Mouse (Mus musculus) stomach, postnatal 0 days (tissue): ENCODE measurements around the gene Rasl11a. TPM values are rescaled to one million over a fixed set of nuclear protein-coding genes. Genes with fewer than 3 reads are reported as not detected.
"Not testable (repeated sequence)": the region's sequence is repeated elsewhere in the genome, so short reads cannot be mapped to it uniquely, and the experiment has no call there.

Experiments
- ATAC-seq: fragments of 200-750 bp; cut with Nextera tagmentation; 2 replicates; pipeline ENCODE4 v1.8.0; 2017; ENCODE audit not compliant: low FRiP score, low TSS enrichment
- DNase-seq: peaks from one replicate; pipeline ENCODE4 v3.0.0-alpha.2; 2016; ENCODE audit warnings: low spot score
- H3K27ac ChIP-seq: fragments of 300-500 bp; sonication (generic); replicated peaks from 2 replicates; pipeline ENCODE4 v1.5.1; 2014; ENCODE audit warnings: mild to moderate bottlenecking, control low read depth
- H3K27me3 ChIP-seq: fragments of 300-500 bp; sonication (generic); 2 replicates; pipeline ENCODE4 v1.6.1; 2014; ENCODE audit warnings: low read length; ENCODE audit not compliant: control insufficient read depth, insufficient read depth
- H3K36me3 ChIP-seq: fragments of 300-500 bp; sonication (generic); 2 replicates; pipeline ENCODE4 v1.6.1; 2014; ENCODE audit warnings: low read length, mixed read lengths; ENCODE audit not compliant: control insufficient read depth, insufficient read depth
- H3K4me1 ChIP-seq: fragments of 300-500 bp; sonication (generic); replicated peaks from 2 replicates; pipeline ENCODE4 v1.6.1; 2014; ENCODE audit warnings: antibody characterized with exemption; ENCODE audit not compliant: control insufficient read depth, insufficient read depth
- H3K4me2 ChIP-seq: fragments of 300-500 bp; sonication (generic); replicated peaks from 2 replicates; pipeline ENCODE4 v1.6.1; 2014; ENCODE audit warnings: low read depth, mild to moderate bottlenecking, control low read depth, moderate library complexity
- H3K4me3 ChIP-seq: fragments of 300-500 bp; sonication (generic); 2 replicates; pipeline ENCODE4 v1.5.1; 2014; ENCODE audit warnings: low read depth, low read length, control low read depth
- H3K9ac ChIP-seq: fragments of 300-500 bp; sonication (generic); 2 replicates; pipeline ENCODE4 v1.6.1; 2014; ENCODE audit warnings: mild to moderate bottlenecking, low read length, control low read depth, mixed read lengths
- H3K9me3 ChIP-seq: fragments of 300-500 bp; sonication (generic); 2 replicates; pipeline ENCODE4 v1.6.1; 2016; ENCODE audit warnings: low read length; ENCODE audit not compliant: control insufficient read depth
- CTCF ChIP-seq: IDR thresholded peaks from 2 replicates; pipeline ENCODE4 v1.5.1; 2016; ENCODE audit warnings: antibody characterized with exemption, low read depth, mild to moderate bottlenecking, moderate library complexity
- EP300 ChIP-seq: optimal IDR thresholded peaks from 2 replicates; pipeline ENCODE3; 2016; ENCODE audit warnings: antibody characterized with exemption
- WGBS: fragments of 180-500 bp; shearing (Covaris S2); extraction: QIAGEN DNeasy Blood & Tissue Kit; methylation state at CpG from one replicate; pipeline ENCODE4 v1.1.7; 2014; 5-methylcytosine and 5-hydroxymethylcytosine counted together
- polyA plus RNA-seq: library from polyadenylated mRNA; unstranded; fragments of >200 nt; fragmentation: Nextera tagmentation; extraction: Ambion mirVana; gene quantifications from 2 replicates; pipeline ENCODE4 v1.2.1, GENCODE M21; 2015

The Rasl11a gene
- polyA plus RNA-seq, 1 experiment from 2014 or later = 13.8 TPM

- no peak for DNase-seq
- Histone ChIP-seq H3K4me2 (no peak overlapping the region), H3K9me3 (no peaks in the 10 kb centered on the region), H3K36me3 (no peaks in the 10 kb centered on the region), H3K27me3 (no peaks in the 10 kb centered on the region), H3K4me1 (no peaks in the 10 kb centered on the region), H3K9ac (no peak overlapping the region), H3K27ac (no peak overlapping the region), H3K4me3 (no peak overlapping the region)
- WGBS = 17% methylated on average over 14 of the region's 14 CpGs
- TF ChIP-seq EP300 (no peak), CTCF (peak; percentile 73)
- no peak for ATAC-seq
These were observed 46.3 kb downstream of the Rasl11a start for GRCm38 (mm10) chr5:146891127-146891526.

DNA sequence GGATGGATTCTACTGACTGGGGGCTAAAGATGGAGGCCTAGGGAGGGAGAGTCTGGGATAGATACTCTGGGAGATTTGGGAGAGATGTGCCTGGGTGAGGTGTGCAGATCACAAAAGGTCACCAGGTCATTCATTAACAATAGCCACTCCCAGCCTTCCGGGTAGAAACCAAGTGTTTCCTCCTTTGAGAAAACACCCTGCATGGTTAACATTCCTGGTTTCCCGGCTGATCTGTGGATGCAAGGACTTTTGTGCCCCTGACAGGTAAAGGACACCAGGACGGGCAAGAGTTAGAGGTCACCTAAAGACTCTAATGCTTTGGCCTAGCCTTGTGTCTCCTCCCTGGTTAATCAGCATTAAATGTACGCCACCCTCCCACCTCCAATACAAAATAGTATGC is 48.0 kb downstream of the Rasl11a start:
- no peak overlapping the region for H3K9ac ChIP-seq
- H3K4me3 ChIP-seq = no peak overlapping the region
- ATAC-seq (no peak), DNase-seq (no peak)
- no peaks in the 10 kb centered on the region for H3K27me3 ChIP-seq
- 66% methylated on average over 4 of the region's 4 CpGs for WGBS
- no peaks in the 10 kb centered on the region for H3K9me3 ChIP-seq
- H3K27ac ChIP-seq = no peak overlapping the region
- TF ChIP-seq EP300 = no peak
- TF ChIP-seq CTCF = no peak
- no peaks in the 10 kb centered on the region for H3K4me1 ChIP-seq
- no peak overlapping the region for H3K4me2 ChIP-seq
- H3K36me3 ChIP-seq = no peaks in the 10 kb centered on the region

DNA sequence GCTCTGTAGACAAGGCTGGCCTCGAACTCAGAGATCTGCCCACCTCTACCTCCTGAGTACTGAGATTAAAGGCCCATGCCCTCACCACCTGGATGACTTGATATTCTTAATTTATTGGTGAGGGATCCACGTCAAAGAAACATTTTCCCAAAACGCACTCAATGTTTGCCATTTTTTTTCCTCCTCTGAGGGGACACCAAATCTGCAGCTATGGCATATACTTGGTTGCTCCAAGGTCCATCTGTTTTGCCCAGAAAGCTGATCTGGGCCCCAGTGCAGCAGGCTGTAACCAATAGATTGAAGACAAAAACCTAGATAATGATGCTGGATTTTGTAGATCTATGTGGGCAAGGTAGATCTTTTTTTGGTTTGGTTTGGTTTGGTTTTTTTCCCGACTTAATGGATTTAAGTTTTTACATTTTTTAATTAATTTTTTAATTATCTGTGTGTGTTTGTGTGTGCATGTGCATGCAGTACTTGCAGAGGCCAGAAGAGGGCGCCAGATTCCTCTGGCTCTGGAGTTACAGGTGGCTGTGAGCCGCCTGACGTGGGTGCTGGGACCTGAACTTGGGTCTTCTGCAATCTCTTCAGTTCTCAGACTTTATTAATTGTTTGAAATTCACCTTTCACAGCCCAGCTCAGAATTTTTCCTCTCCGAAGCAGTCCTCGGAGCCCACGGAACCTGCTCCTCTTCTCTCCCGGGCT is 48.8 kb downstream of the Rasl11a start:
- Histone ChIP-seq H3K9ac (no peak overlapping the region), H3K9me3 (no peaks in the 10 kb centered on the region), H3K4me2 (no peak overlapping the region), H3K4me1 (no peaks in the 10 kb centered on the region), H3K36me3 (no peaks in the 10 kb centered on the region), H3K27me3 (no peaks in the 10 kb centered on the region), H3K27ac (no peak overlapping the region), H3K4me3 (no peak overlapping the region)
- 86% methylated on average over 11 of the region's 11 CpGs for WGBS
- ATAC-seq (no peak), DNase-seq (no peak)
- TF ChIP-seq CTCF = peak; percentile 51
- TF ChIP-seq EP300 = no peak

DNA sequence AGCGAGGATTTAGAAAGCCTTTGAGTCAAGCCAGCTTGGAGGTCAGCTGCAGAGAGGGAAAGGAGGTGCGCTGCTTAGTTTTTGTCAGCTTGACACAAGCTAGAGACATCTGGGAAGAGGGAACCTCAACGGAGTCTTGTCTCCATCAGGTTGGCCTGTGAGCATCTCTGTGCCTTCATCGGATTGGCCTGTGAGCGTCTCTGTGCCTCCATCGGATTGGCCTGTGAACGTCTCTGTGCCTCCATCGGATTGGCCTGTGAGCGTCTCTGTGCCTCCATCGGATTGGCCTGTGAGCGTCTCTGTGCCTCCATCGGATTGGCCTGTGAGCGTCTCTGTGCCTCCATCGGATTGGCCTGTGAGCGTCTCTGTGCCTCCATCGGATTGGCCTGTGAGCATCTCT is 50.8 kb downstream of the Rasl11a start:
- H3K27me3 ChIP-seq, H3K9ac ChIP-seq, H3K4me2 ChIP-seq, H3K36me3 ChIP-seq, H3K27ac ChIP-seq, H3K4me3 ChIP-seq, ATAC-seq, DNase-seq, H3K4me1 ChIP-seq, H3K9me3 ChIP-seq: not testable (repeated sequence)
- 90% methylated on average over 11 of the region's 16 CpGs for WGBS

- DNase-seq (no peak), ATAC-seq (no peak)
- Histone ChIP-seq H3K4me1 (no peaks in the 10 kb centered on the region), H3K9me3 (no peaks in the 10 kb centered on the region), H3K9ac (no peak overlapping the region), H3K27ac (no peak overlapping the region), H3K27me3 (no peaks in the 10 kb centered on the region), H3K36me3 (no peaks in the 10 kb centered on the region), H3K4me3 (no peak overlapping the region), H3K4me2 (no peak overlapping the region)
- WGBS = 65% methylated on average over 13 of the region's 13 CpGs
- TF ChIP-seq CTCF = no peak
- no peak for TF ChIP-seq EP300
These were observed 52.1 kb downstream of the Rasl11a start for GRCm38 (mm10) chr5:146896973-146897372.

Other genes starting within 250 kb of the Rasl11a start
- gene Usp12, start 50.1 kb upstream of the Rasl11a start, polyA plus RNA-seq = 10.4 and 10.5 TPM in 2 replicates
- 515 and 522 TPM in 2 replicates for gene Rpl21, start 12.2 kb upstream of the Rasl11a start, polyA plus RNA-seq
- 67.9 and 70.4 TPM in 2 replicates for gene Gtf3a, start 103.6 kb downstream of the Rasl11a start, polyA plus RNA-seq
- gene Mtif3, start 118.7 kb downstream of the Rasl11a start, polyA plus RNA-seq = 21.0 and 25.0 TPM in 2 replicates
- gene Lnx2, start 231.5 kb downstream of the Rasl11a start, polyA plus RNA-seq = 9.3 and 10.8 TPM in 2 replicates
- 150 TPM in 2 replicates for gene Polr1d, start 232.0 kb downstream of the Rasl11a start, polyA plus RNA-seq